Mouse (Mus musculus) neural tube, embryonic 11.5 days (tissue): ENCODE results near the gene Fzd2. TPM values are rescaled to one million over a fixed set of nuclear protein-coding genes. Genes with fewer than 3 reads are reported as not detected.

Source experiments
- ATAC-seq: fragments of 200-750 bp; cut with Nextera tagmentation; 2 replicates; pipeline ENCODE4 v1.8.0; 2017; ENCODE audit warnings: moderate number of reproducible peaks, mild to moderate bottlenecking, moderate TSS enrichment, moderate library complexity; ENCODE audit not compliant: insufficient read depth, low FRiP score, low TSS enrichment
- DNase-seq: peaks from one replicate; pipeline ENCODE4 v3.0.0-alpha.2; 2015; ENCODE audit warnings: low spot score
- H3K27ac ChIP-seq: fragments of 300-500 bp; sonication (generic); 2 replicates; pipeline ENCODE4 v1.5.1; 2014; ENCODE audit warnings: low read depth, mild to moderate bottlenecking, low read length
- H3K27me3 ChIP-seq: fragments of 300-500 bp; sonication (generic); 2 replicates; pipeline ENCODE4 v1.6.1; 2014; ENCODE audit warnings: mild to moderate bottlenecking, low read length, mixed read lengths; ENCODE audit not compliant: control insufficient read depth, insufficient read depth
- H3K36me3 ChIP-seq: fragments of 300-500 bp; sonication (generic); 2 replicates; pipeline ENCODE4 v1.6.1; 2014; ENCODE audit warnings: mild to moderate bottlenecking, low read length, moderate library complexity, mixed read lengths; ENCODE audit not compliant: control insufficient read depth, insufficient read depth
- H3K4me1 ChIP-seq: fragments of 300-500 bp; sonication (generic); 2 replicates; pipeline ENCODE4 v1.6.1; 2014; ENCODE audit warnings: low read length, mixed read lengths; ENCODE audit not compliant: control insufficient read depth, insufficient read depth
- H3K4me2 ChIP-seq: fragments of 300-500 bp; sonication (generic); 2 replicates; pipeline ENCODE4 v1.6.1; 2014; ENCODE audit warnings: low read depth, mild to moderate bottlenecking, moderate library complexity
- H3K4me3 ChIP-seq: fragments of 300-500 bp; sonication (generic); 2 replicates; pipeline ENCODE4 v1.5.1; 2014; ENCODE audit warnings: low read depth, low read length
- H3K9ac ChIP-seq: fragments of 300-500 bp; sonication (generic); 2 replicates; pipeline ENCODE4 v1.6.1; 2014; ENCODE audit warnings: mild to moderate bottlenecking, low read length
- H3K9me3 ChIP-seq: fragments of 300-500 bp; sonication (generic); 2 replicates; pipeline ENCODE4 v1.6.1; 2016; ENCODE audit warnings: low read length; ENCODE audit not compliant: control insufficient read depth
- WGBS: fragments of 180-500 bp; shearing (Covaris S2); extraction: QIAGEN DNeasy Blood & Tissue Kit; methylation state at CpG from one replicate; pipeline ENCODE4 v1.1.7; 2014; 5-methylcytosine and 5-hydroxymethylcytosine counted together
- polyA plus RNA-seq: library from polyadenylated mRNA; unstranded; fragments of >200 nt; fragmentation: Nextera tagmentation; extraction: Ambion mirVana; gene quantifications from 2 replicates; pipeline ENCODE4 v1.2.1, GENCODE M21; 2014

Gene Fzd2
- polyA plus RNA-seq, 1 experiment from 2014 or later: 37.3 TPM

DNA sequence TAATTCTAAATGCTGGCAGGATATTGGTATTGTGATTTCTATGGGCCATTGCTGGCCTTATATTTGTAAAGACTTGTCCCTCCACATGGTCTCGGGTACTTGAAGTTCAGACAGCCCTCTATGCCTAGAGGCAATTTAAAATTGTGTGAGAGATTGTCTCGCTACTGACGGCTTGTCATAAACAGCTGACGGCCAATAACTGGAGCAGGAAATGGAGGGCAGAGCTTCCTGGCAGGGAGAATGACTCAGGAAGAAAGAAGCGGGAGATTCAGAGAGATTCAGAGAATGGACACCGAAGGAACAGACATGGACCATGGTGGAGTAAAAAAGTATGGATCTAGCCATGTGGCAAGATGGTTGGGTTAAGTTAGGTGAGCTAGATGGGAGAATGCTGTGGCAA is 52.7 kb downstream of the Fzd2 start:
- WGBS: 79% methylated on average over 6 of the region's 6 CpGs
- Histone ChIP-seq H3K4me2 (no peak overlapping the region), H3K27ac (no peak overlapping the region), H3K27me3 (no peaks in the 10 kb centered on the region), H3K4me3 (no peak overlapping the region), H3K9me3 (no peaks in the 10 kb centered on the region), H3K36me3 (no peaks in the 10 kb centered on the region), H3K9ac (no peak overlapping the region), H3K4me1 (no peaks in the 10 kb centered on the region)
- DNase-seq: no peak
- no peak for ATAC-seq

Other genes with a start within 250 kb of the Fzd2 start
- 26.6 and 28.4 TPM in 2 replicates for gene Slc4a1, start 238.2 kb upstream of the Fzd2 start, polyA plus RNA-seq
- 46.7 and 51.5 TPM in 2 replicates for gene Rundc3a, start 211.0 kb upstream of the Fzd2 start, polyA plus RNA-seq
- 174 and 184 TPM in 2 replicates for gene Slc25a39, start 196.4 kb upstream of the Fzd2 start, polyA plus RNA-seq
- gene Grn, start 174.1 kb upstream of the Fzd2 start, polyA plus RNA-seq: 54.2 and 54.8 TPM in 2 replicates
- 11.6 and 12.0 TPM in 2 replicates for gene Fam171a2, start 156.7 kb upstream of the Fzd2 start, polyA plus RNA-seq
- gene Itga2b, start 134.3 kb upstream of the Fzd2 start, polyA plus RNA-seq: 5.3 and 6.1 TPM in 2 replicates
- 45.4 and 46.1 TPM in 2 replicates for gene Gpatch8, start 48.0 kb upstream of the Fzd2 start, polyA plus RNA-seq
- 7.1 and 9.9 TPM in 2 replicates for gene Gm11627, start 24.9 kb upstream of the Fzd2 start, polyA plus RNA-seq
- 0.84 and 0.89 TPM in 2 replicates for gene Meioc, start 59.3 kb downstream of the Fzd2 start, polyA plus RNA-seq
- 53.8 and 55.9 TPM in 2 replicates for gene Ccdc43, start 93.4 kb downstream of the Fzd2 start, polyA plus RNA-seq
- gene Adam11, start 157.0 kb downstream of the Fzd2 start, polyA plus RNA-seq: 21.7 and 23.2 TPM in 2 replicates
- gene Gjc1, start 215.3 kb downstream of the Fzd2 start, polyA plus RNA-seq: 78.5 and 80.3 TPM in 2 replicates
- gene Higd1b, start 231.5 kb downstream of the Fzd2 start, polyA plus RNA-seq: not detected in 2 replicates